Mouse (Mus musculus) 3T3-L1 (cell line): Measurements from ENCODE around the gene Gtf2h4.
A peak's percentile ranks its signal among the peaks of the same experiment; 100 is the strongest.

ENCODE experiments used
- DNase-seq: peaks from one replicate; pipeline ENCODE4 v3.0.0-alpha.2; 2015; ENCODE audit warnings: low read depth, low spot score

Gene Gtf2h4

DNA sequence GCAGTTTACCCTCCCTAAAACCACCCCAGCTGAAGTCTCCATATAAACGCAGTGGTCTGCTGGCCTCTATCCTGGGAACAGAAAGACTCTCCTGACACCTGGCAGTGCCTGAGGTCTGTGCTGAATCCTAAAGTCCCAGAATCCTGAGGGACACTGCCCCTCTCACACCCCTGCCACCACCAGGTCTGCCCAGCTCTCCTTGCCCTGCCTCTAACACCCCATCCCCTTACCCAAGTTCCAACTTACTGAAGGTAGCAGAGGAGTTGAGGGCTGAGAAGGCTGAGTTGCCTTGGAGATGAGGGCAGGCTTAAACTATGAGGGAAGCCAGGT lies 23.9 kb upstream of the Gtf2h4 start:
- DNase-seq, result no peak

DNA sequence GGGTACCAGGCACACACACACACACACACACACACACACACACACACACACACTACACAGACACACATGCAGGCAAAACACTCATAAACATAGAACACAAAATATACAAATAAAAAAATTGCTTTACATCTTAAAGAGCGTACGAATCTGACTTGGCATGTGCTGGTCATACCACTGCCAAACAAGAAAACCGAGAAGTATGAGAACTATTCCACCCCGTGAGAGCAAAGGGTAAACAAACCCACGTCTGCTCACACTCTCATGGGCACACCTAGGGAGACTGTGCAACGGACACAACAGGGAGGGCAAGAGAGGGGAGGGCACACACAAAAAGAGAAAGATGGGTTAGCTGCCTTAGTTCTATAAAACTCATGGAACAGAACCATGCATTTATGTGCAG lies 23.2 kb upstream of the Gtf2h4 start:
- DNase-seq, result peak; percentile 68

- DNase-seq, result peak; percentile 65
Observed at GRCm38 (mm10) chr17:35695289-35695688, 21.8 kb upstream of the Gtf2h4 start.

- no peak for DNase-seq
Observed at GRCm38 (mm10) chr17:35693906-35694305, 20.4 kb upstream of the Gtf2h4 start.

- no peak for DNase-seq
Observed at GRCm38 (mm10) chr17:35692368-35692767, 18.8 kb upstream of the Gtf2h4 start.

GRCm38 (mm10) chr17:35691811-35692210 lies 18.3 kb upstream of the Gtf2h4 start:
- no peak for DNase-seq

GRCm38 (mm10) chr17:35689936-35690645 lies 16.6 kb upstream of the Gtf2h4 start:
- no peak for DNase-seq

- no peak for DNase-seq
Observed at GRCm38 (mm10) chr17:35688347-35689175, 15.0 kb upstream of the Gtf2h4 start.

GRCm38 (mm10) chr17:35685061-35685460 lies 11.5 kb upstream of the Gtf2h4 start:
- no peak for DNase-seq

DNA sequence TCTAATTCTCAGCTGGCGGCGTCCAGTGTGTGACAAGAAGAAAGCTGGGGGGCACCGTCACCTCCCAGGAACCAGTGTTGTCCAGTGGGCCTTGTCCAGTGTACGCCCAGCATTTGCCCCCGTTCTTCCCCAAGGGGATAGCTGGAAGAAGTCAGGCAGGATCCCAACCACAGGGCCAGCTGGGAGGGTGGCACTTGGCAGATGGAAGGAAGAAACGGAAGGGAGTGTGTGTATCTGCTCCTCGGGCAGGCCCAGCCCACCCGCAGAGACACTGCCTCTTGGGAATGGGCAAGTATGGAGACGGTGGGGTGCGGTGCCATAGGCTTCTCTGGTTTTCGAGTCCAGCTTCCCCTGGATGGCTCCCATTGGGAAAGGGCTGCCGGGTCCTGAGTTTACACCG lies 8.4 kb upstream of the Gtf2h4 start:
- no peak for DNase-seq

GRCm38 (mm10) chr17:35680591-35680990 lies 7.1 kb upstream of the Gtf2h4 start:
- no peak for DNase-seq

DNA sequence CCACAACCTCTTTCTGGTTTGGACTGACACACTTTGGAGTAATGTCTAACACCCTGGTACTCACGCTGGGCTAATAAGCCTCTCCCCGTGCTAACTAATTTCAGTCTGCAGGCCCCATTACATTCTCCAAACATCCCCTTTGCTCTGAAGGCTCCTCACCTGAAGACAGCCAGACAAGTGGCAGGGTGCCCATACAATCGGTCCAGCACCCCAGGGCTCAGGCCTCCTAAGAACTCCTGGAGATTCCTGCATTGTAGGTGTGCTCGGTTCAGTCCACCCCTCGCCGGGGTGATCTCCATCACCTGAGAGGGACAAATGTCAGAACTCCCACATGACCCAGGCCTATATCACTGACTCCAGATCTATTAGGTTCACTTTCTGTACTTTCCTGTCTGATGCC lies 1.0 kb downstream of the Gtf2h4 start:
- DNase-seq, result no peak

GRCm38 (mm10) chr17:35671846-35672245 lies 1.7 kb downstream of the Gtf2h4 start:
- DNase-seq, result no peak

DNA sequence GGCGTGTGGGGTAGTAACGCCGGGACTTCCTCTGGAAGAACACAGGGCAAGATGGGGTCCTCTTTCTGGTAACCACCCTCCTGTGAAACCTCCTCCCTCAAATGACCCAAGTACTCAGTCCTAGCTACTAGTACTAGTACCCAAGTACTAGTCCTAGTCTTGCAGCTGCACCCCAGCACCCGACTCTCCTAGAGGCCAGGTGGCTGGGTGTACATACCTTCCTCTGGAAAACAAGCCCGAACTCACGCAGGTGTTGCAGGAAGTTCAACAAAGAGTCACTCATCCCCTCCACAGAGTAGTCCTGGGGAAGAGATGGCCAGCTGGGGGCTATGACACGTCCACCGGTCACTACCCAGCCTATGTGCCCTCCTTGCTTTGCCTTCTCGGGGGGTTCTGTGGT lies 3.8 kb downstream of the Gtf2h4 start:
- DNase-seq, result no peak

GRCm38 (mm10) chr17:35667334-35668065 lies 6.0 kb downstream of the Gtf2h4 start, which contains the start of gene Vars2:
Gene Vars2, minus strand, starts transcription at chr17:35667592.
- peak; percentile 95 for DNase-seq

DNA sequence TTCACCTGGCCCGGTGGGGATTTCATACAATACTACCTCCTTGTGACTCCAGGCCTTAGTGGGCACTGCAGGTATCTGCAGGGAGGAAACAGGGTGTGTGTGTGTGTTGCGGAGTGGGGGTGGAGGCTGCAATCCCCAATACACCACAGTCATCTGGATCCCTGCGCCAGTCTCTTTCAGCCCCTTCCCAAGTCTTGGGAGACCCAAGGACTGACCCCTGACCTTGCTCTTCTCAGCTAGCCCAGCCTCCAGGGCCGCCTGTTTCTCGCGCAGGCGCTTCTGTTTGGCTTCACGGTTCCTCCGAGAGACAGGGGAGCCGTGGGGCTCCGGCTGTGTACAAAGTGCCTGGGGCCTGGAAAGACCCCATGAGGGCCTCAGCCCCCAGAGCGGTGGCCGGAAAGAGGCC lies 6.7 kb downstream of the Gtf2h4 start:
- peak; percentile 29 for DNase-seq

GRCm38 (mm10) chr17:35665957-35666515 lies 7.5 kb downstream of the Gtf2h4 start:
- DNase-seq, result peak; percentile 78

DNA sequence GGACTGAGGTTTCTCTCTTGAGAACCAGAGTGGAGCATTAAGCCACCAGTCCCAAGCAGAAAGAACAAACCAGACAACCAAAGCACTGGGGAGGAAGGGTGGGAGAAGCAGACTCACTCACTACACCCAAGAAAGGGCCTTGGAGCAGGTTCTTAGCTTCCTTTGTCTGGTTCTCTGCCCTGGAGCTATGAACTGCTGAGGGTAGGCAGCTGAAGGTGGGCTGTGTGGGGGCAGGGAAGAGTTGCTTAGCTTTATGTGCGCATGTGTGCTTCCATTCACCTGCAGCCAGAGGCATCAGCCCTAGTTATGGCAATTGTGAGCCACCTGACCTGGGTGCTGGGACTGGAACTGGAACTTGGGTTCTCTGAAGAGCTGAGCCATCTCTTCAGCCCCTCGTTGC lies 20.5 kb downstream of the Gtf2h4 start:
- no peak for DNase-seq

GRCm38 (mm10) chr17:35649429-35649828 lies 24.1 kb downstream of the Gtf2h4 start:
- no peak for DNase-seq

DNA sequence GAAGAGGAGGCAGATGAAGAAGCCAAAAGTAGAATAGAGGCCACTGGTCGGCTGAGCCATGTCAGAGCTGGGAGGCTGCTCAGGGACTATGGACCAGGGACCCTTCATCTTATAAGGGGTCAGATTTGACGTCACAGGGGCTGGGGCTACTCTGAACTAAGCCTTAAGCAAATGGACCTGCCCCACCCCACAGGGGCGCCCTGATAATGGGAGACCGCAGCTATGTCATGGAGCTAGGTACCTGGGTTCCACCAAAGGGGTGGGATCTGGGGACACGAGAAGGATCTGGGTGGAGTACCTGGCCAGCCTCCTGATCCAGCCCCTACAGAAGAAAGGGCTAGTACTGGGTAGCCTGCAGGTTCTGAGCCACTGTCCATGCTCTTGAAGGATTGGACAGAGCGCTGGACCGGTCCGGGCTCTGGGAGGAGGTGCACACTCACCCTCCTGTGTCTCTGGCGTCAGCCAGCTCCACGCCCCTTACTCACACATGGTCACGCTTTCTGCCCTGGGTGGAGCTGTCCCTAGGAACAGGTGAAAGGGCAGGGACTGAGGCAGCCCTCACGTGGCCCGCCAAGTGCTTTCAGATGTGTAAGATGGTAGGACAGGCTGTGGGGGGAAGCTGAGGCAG lies 29.8 kb downstream of the Gtf2h4 start, which contains the start of gene Mucl3:
Gene Mucl3 (minus strand): TSS at position 87 of the 628 bp plus-strand sequence.
- DNase-seq, result no peak

GRCm38 (mm10) chr17:35639352-35639751 lies 34.2 kb downstream of the Gtf2h4 start:
- no peak for DNase-seq
